Mouse (Mus musculus): ENCODE measurements around the gene Olfr743. TPM values are rescaled to one million over a fixed set of nuclear protein-coding genes. Genes with fewer than 3 reads are reported as not detected.

Olfr743 gene
- not detected in 4 replicates for total RNA-seq (2023; ENCODE audit: inconsistent age)

DNA sequence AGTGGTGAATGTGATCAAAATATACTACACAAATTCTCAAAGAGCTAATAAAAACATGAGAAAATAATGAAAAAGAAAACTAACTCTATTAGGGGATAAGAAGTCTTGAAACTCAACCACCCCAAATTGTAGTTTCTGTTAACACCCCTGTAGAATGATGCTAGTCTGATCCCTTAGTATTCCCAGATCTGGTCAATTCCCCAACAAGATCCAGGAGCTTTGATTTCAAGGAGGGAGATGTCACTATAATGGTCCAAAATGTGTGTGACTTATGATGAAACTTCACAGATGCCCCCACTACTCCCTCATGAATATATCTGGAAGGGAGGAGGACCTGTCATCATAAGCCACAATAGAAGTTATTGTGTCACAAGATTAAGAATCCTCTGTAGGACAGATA, at the start of gene Olfr743:
Olfr743 (plus strand) TSS at position 301 of the 400 bp plus-strand sequence.

DNA sequence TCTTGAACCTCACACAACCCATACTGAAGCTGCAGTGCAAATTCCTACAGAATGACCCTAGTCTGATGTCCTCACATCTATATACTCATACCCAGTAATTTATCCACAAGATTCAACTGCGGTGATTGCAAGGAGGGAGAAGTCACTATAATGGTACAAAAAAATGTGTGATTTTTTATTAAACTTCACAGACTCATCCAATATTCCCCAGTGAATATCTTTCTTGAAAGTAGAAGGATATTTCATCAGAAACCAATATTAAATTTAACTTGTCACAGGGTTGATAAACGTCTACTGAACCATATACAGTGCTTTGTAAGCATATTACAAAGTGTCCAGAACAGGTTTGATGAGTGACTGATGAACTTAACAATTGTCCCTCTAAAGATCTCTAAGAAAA, 49.2 kb upstream of the Olfr743 start, which contains the start of gene Olfr741:
Olfr741 (plus strand) TSS at position 301 of the 400 bp plus-strand sequence.

DNA sequence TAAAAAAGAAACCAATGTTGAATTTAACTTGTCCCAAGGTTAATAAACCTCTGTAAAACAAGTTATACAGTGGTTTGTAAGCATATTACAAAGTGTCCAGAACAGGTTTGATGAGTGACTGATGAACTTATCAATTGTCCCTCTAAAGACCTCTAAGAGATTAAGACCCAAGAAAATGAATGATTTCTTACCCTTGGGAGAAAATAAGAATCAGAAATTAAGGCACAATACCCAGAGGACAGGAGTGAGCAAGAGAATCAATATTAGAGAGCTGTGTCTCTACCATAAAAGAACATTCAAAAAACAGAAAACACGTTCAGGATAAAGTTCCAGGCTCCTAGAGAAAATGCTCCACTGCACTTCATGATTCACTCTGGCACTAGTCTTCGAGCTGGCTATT, 18.3 kb upstream of the Olfr743 start, which contains the start of gene Olfr742:
Olfr742 (plus strand) TSS at position 301 of the 400 bp plus-strand sequence.

Other genes with a start within 250 kb of the Olfr743 start
- not detected in 4 replicates for gene Olfr732, start 237.6 kb upstream of the Olfr743 start, total RNA-seq (2023; ENCODE audit: inconsistent age)
- not detected in 4 replicates for gene Olfr733, start 220.3 kb upstream of the Olfr743 start, total RNA-seq (2023; ENCODE audit: inconsistent age)
- gene Olfr734, start 195.1 kb upstream of the Olfr743 start, total RNA-seq (2023; ENCODE audit: inconsistent age), result not detected in 4 replicates
- not detected in 4 replicates for gene Olfr735, start 173.0 kb upstream of the Olfr743 start, total RNA-seq (2023; ENCODE audit: inconsistent age)
- gene Tlr11, start 163.9 kb upstream of the Olfr743 start, total RNA-seq (2023; ENCODE audit: inconsistent age), result 0.22 TPM in 1 of 4 replicates, not detected in the others
- not detected in 4 replicates for gene Olfr736, start 140.7 kb upstream of the Olfr743 start, total RNA-seq (2023; ENCODE audit: inconsistent age)
- not detected in 4 replicates for gene Olfr738, start 114.3 kb upstream of the Olfr743 start, total RNA-seq (2023; ENCODE audit: inconsistent age)
- gene Olfr739, start 103.2 kb upstream of the Olfr743 start, total RNA-seq (2023; ENCODE audit: inconsistent age), result not detected in 4 replicates
- gene Olfr740, start 76.3 kb upstream of the Olfr743 start, total RNA-seq (2023; ENCODE audit: inconsistent age), result not detected in 4 replicates
- gene Olfr741, start 49.1 kb upstream of the Olfr743 start, total RNA-seq (2023; ENCODE audit: inconsistent age), result not detected in 4 replicates
- gene Olfr742, start 18.2 kb upstream of the Olfr743 start, total RNA-seq (2023; ENCODE audit: inconsistent age), result not detected in 4 replicates
- gene Olfr744, start 93.0 kb downstream of the Olfr743 start, total RNA-seq (2023; ENCODE audit: inconsistent age), result not detected in 4 replicates
- gene Olfr745, start 117.5 kb downstream of the Olfr743 start, total RNA-seq (2023; ENCODE audit: inconsistent age), result not detected in 4 replicates
- not detected in 4 replicates for gene Olfr746, start 125.2 kb downstream of the Olfr743 start, total RNA-seq (2023; ENCODE audit: inconsistent age)
- gene Olfr747, start 171.4 kb downstream of the Olfr743 start, total RNA-seq (2023; ENCODE audit: inconsistent age), result not detected in 4 replicates
- gene Olfr748, start 185.5 kb downstream of the Olfr743 start, total RNA-seq (2023; ENCODE audit: inconsistent age), result not detected in 4 replicates
- not detected in 4 replicates for gene Olfr749, start 223.3 kb downstream of the Olfr743 start, total RNA-seq (2023; ENCODE audit: inconsistent age)